Mouse (Mus musculus): ENCODE data around the gene Gm13119. TPM values are rescaled to one million over a fixed set of nuclear protein-coding genes. Genes with fewer than 3 reads are reported as not detected.
"Not testable (repeated sequence)": the region's sequence is repeated elsewhere in the genome, so short reads cannot be mapped to it uniquely, and the experiment has no call there.

Gm13119 gene
- not detected in 2 replicates for polyA plus RNA-seq (2014; fragmentation: Nextera tagmentation; extraction: Ambion mirVana)

DNA sequence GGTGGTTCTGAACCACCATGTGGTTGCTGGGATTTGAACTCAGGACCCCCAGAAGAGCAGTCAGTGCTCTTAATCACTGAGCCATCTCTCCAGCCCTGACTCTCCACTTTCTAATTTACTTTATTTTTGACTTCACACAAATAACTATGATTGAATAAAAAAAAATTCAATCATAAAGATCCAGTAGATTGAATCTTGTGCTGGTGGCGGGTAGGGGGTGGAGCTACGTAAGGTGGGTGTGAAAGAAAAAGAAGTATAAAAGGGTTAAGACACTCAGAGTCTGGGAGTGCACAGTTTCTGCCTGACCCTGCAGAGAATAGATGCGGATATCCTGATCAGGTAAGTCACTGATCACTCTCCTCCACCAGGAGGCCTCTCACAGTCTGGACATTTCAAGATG lies at the start of gene Gm13119:
TSS of gene Gm13119 (plus strand) at position 301 of the 400 bp plus-strand sequence.
- not testable (repeated sequence) for ATAC-seq (replicated peaks; ENCODE audit: low FRiP score, low TSS enrichment, low read depth); DNase-seq (ENCODE audit: low spot score); H3K4me2 ChIP-seq (ENCODE audit: low read length); H3K36me3 ChIP-seq (ENCODE audit: control insufficient read depth, insufficient read depth, low read length); H3K27me3 ChIP-seq (replicated peaks; ENCODE audit: control insufficient read depth, insufficient read depth, low read length); H3K9me3 ChIP-seq (ENCODE audit: control insufficient read depth, low read length); H3K9ac ChIP-seq (ENCODE audit: low read length); H3K4me1 ChIP-seq (replicated peaks; ENCODE audit: control insufficient read depth, insufficient read depth, low read length); H3K4me3 ChIP-seq (ENCODE audit: low read depth, low read length); H3K27ac ChIP-seq (ENCODE audit: low read depth)
- WGBS, result 81% methylated on average over 3 of the region's 3 CpGs

DNA sequence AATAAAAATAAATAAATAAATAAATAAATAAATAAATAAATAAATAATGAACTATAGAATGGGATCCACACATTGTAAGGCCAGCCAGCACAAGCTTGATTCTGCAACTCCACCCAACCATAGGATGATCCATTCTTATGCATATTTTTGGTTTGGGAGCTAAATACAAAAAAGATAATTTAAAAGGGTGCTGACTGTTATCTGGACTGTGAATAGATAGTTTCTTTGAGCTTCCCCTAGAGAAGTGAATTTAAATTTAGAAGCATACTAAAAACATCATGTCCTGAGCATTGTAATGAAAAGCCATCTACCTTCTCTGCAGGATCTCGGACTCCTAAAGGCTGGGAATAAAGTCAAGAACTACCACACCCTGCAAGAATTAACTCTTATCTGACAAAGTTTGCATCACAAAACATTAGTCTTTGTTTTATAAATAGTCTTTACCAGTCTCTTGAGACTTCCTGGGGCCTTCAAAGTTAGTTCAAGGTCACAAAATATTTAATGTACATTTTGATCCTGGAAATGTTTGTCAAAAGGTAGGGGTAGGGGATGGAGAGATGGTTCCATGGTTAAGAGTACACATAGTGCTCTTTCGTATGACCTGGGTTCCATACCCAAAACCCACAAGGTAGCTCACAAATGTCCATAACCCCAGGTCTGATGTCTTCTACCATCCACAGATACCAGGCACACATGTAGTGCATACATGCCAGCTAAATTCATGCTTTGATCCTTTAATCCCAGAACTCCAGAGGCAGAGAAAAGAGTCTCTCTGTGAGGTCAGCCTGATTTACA lies 44.9 kb upstream of the Gm13119 start:
- not testable (repeated sequence) for H3K36me3 ChIP-seq (ENCODE audit: control insufficient read depth, insufficient read depth, low read length); DNase-seq (ENCODE audit: low spot score); H3K9ac ChIP-seq (ENCODE audit: low read length); H3K9me3 ChIP-seq (ENCODE audit: control insufficient read depth, low read length); H3K27me3 ChIP-seq (replicated peaks; ENCODE audit: control insufficient read depth, insufficient read depth, low read length); H3K4me3 ChIP-seq (ENCODE audit: low read depth, low read length); H3K4me2 ChIP-seq (ENCODE audit: low read length); H3K27ac ChIP-seq (ENCODE audit: low read depth); ATAC-seq (replicated peaks; ENCODE audit: low FRiP score, low TSS enrichment, low read depth); H3K4me1 ChIP-seq (replicated peaks; ENCODE audit: control insufficient read depth, insufficient read depth, low read length)
- 71% methylated on average over 2 of the region's 2 CpGs for WGBS

DNA sequence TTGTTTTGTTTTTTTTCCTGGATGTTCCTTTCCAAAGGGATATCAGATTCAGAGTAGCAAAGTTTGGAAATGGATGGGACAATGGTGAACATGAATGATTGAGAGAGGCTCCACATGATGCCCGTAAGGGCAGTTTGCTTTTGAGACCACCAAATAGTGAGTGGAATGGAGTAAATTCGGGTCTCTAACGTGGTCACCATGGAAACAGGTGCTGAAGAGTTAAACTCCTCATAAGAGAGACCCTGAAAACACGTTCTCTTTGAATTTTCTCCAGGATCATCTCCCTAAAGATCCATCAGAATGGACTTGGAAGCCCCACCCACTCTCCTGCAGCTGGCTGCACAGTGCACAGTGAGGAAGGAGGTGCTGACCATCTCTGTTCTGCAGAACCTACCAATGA lies 27.8 kb upstream of the Gm13119 start, which contains the start of gene Gm13128:
TSS of gene Gm13128 (plus strand) at position 301 of the 400 bp plus-strand sequence.
- H3K27me3 ChIP-seq (replicated peaks; ENCODE audit: control insufficient read depth, insufficient read depth, low read length); DNase-seq (ENCODE audit: low spot score); H3K9me3 ChIP-seq (ENCODE audit: control insufficient read depth, low read length); H3K27ac ChIP-seq (ENCODE audit: low read depth); ATAC-seq (replicated peaks; ENCODE audit: low FRiP score, low TSS enrichment, low read depth); H3K36me3 ChIP-seq (ENCODE audit: control insufficient read depth, insufficient read depth, low read length); H3K4me2 ChIP-seq (ENCODE audit: low read length); H3K9ac ChIP-seq (ENCODE audit: low read length); H3K4me1 ChIP-seq (replicated peaks; ENCODE audit: control insufficient read depth, insufficient read depth, low read length); H3K4me3 ChIP-seq (ENCODE audit: low read depth, low read length): not testable (repeated sequence)
- 60% methylated on average over 4 of the region's 4 CpGs for WGBS

DNA sequence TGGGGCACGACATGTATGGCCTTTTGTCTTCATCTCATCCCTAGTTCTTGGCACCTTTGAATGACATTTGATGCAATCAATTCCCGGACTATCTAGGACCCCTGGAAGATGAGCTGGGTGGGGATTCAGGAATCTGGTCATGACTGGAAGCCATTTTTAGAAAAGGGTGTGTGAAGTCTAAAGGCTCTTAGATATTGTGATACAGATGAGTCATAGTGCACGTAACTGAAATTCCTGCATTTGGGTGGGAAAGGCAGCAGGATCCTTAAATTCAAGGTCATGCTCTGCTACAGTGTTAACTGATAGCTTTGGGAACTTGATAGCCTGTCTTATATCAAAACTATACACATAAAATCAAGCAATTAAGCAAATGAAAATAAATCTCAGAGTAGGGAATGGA lies 21.9 kb upstream of the Gm13119 start:
- not testable (repeated sequence) for H3K27ac ChIP-seq (ENCODE audit: low read depth); H3K4me1 ChIP-seq (replicated peaks; ENCODE audit: control insufficient read depth, insufficient read depth, low read length); H3K27me3 ChIP-seq (replicated peaks; ENCODE audit: control insufficient read depth, insufficient read depth, low read length); DNase-seq (ENCODE audit: low spot score); H3K9me3 ChIP-seq (ENCODE audit: control insufficient read depth, low read length); ATAC-seq (replicated peaks; ENCODE audit: low FRiP score, low TSS enrichment, low read depth); H3K36me3 ChIP-seq (ENCODE audit: control insufficient read depth, insufficient read depth, low read length); H3K4me2 ChIP-seq (ENCODE audit: low read length); H3K4me3 ChIP-seq (ENCODE audit: low read depth, low read length); H3K9ac ChIP-seq (ENCODE audit: low read length)
- 95% methylated on average over 2 of the region's 3 CpGs for WGBS

DNA sequence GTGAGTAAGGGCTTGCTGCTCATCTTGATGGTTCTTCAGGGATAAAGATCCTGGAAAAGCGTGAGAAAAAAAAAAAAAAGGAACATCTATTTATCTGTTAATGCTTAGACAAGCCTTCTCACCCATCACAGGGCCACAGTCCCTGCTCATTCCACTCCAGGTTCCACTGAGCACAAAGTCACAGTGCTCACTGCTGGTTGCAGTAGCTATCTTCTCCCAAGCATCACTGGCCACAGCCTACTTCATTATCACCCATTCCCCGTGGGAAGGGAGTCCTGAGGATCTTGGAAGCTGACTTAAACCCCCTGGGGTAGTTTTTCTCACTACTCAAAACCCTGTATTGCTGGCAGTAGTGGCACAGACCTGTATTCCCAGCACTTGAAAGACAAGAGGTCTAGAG lies 20.2 kb downstream of the Gm13119 start, which contains the start of gene Pramef20:
TSS of gene Pramef20 (minus strand) at position 23 of the 400 bp plus-strand sequence.
- H3K27ac ChIP-seq (ENCODE audit: low read depth), result no peak within 1 kb of the TSS

DNA sequence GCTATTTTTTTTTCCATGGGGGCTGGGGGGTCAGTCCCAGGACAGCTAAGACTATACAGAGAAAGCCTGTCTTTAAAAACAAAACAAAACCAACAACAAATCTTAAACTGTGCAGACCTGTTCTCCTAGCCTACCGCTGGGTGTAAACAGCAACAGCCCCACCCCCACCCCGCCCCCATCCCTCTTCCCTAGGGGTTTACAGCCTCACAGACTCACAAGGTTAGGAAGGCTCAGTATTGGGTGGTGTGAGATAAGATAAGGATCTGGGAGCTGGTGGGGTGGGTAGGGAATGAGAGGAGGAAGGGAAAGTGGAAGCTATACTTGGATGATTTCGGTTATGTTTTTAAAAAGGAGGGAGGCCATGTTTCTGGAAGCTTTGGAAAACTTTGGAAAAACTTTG lies 38.6 kb downstream of the Gm13119 start:
- H3K4me2 ChIP-seq (ENCODE audit: low read length), result no peak overlapping the region
- no peaks in the 10 kb centered on the region for H3K4me1 ChIP-seq (replicated peaks; ENCODE audit: control insufficient read depth, insufficient read depth, low read length)
- no peak overlapping the region for H3K9ac ChIP-seq (ENCODE audit: low read length)
- 19% methylated on average over 3 of the region's 3 CpGs for WGBS
- no peak overlapping the region for H3K27ac ChIP-seq (ENCODE audit: low read depth)
- no peak overlapping the region for H3K4me3 ChIP-seq (ENCODE audit: low read depth, low read length)
- H3K9me3 ChIP-seq (ENCODE audit: control insufficient read depth, low read length), result no peaks in the 10 kb centered on the region
- H3K27me3 ChIP-seq (replicated peaks; ENCODE audit: control insufficient read depth, insufficient read depth, low read length), result no peaks in the 10 kb centered on the region
- DNase-seq (ENCODE audit: low spot score) (no peak), ATAC-seq (replicated peaks; ENCODE audit: low FRiP score, low TSS enrichment, low read depth) (no peak)
- no peaks in the 10 kb centered on the region for H3K36me3 ChIP-seq (ENCODE audit: control insufficient read depth, insufficient read depth, low read length)

More for the DNA sequence above, 20.2 kb downstream of the Gm13119 start, which contains the start of gene Pramef20:
- no peak within 1 kb of the TSS for H3K4me3 ChIP-seq (ENCODE audit: low read depth, low read length)
- no peak for ATAC-seq (replicated peaks; ENCODE audit: low FRiP score, low TSS enrichment, low read depth)
- no peak for DNase-seq (ENCODE audit: low spot score)
- no peak within 1 kb of the TSS for H3K9ac ChIP-seq (ENCODE audit: low read length)
- no peak within 1 kb of the TSS for H3K4me2 ChIP-seq (ENCODE audit: low read length)
- no peaks in the 10 kb centered on the region for H3K36me3 ChIP-seq (ENCODE audit: control insufficient read depth, insufficient read depth, low read length)
- H3K9me3 ChIP-seq (ENCODE audit: control insufficient read depth, low read length), result no peaks in the 10 kb centered on the region
- WGBS, result 59% methylated on average over 2 of the region's 2 CpGs
- H3K27me3 ChIP-seq (replicated peaks; ENCODE audit: control insufficient read depth, insufficient read depth, low read length), result no peaks in the 10 kb centered on the region
- no peaks in the 10 kb centered on the region for H3K4me1 ChIP-seq (replicated peaks; ENCODE audit: control insufficient read depth, insufficient read depth, low read length)

DNA sequence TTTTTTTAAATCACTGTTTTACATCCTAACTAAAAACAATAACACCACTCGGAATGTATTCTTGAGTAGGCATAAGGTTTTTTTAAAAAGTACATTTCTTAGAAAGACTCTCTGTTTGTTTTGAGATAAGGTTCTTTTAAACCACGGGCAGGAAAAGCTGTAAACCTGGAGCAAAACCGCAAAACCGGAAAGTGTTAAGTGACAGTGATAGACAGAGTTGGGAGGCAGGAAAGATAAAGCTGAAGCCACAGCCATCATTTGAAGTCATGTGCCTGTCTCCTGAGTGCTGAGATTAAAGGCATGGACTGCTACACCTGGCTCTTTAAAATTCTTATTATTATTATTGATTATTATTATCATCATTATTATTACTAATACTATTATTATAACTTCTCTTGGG lies 45.0 kb downstream of the Gm13119 start:
- H3K9ac ChIP-seq (ENCODE audit: low read length), result no peak overlapping the region
- no peak overlapping the region for H3K4me2 ChIP-seq (ENCODE audit: low read length)
- H3K4me1 ChIP-seq (replicated peaks; ENCODE audit: control insufficient read depth, insufficient read depth, low read length), result no peaks in the 10 kb centered on the region
- no peaks in the 10 kb centered on the region for H3K9me3 ChIP-seq (ENCODE audit: control insufficient read depth, low read length)
- no peaks in the 10 kb centered on the region for H3K36me3 ChIP-seq (ENCODE audit: control insufficient read depth, insufficient read depth, low read length)
- DNase-seq (ENCODE audit: low spot score) (no peak), ATAC-seq (replicated peaks; ENCODE audit: low FRiP score, low TSS enrichment, low read depth) (no peak)
- H3K4me3 ChIP-seq (ENCODE audit: low read depth, low read length), result no peak overlapping the region
- WGBS, result 35% methylated on average over 4 of the region's 4 CpGs
- H3K27ac ChIP-seq (ENCODE audit: low read depth), result no peak overlapping the region
- H3K27me3 ChIP-seq (replicated peaks; ENCODE audit: control insufficient read depth, insufficient read depth, low read length), result no peaks in the 10 kb centered on the region

DNA sequence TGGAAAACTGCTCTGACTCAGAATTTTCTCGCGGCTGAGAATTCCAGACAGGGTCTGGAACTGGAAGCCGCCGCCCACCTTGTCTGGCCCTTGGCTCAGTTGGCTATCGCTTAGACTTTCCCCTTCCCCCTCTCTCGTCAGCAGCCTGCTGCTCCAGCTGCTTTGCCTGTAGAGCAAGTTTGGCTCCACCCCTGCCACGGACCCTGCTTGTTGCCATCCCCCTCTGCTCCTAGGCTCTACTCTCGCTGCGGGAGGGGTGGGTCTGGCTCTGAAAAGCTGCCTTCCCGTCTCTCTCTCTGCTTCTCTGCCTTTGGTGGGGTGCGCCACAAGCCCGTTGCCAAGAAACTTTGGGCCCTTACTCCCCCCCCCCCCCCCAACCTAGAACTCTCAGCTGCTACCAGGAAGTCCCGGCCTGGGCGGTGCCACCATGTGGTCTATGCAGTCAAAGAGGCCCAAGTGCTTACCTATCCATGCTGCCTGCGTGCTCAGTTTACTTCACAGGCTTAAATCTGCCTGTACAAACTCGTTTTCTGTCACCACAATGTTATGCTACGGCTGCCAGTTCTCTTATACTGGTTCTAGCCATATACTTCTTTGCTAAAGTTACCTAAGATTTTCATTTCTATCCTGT lies 46.8 kb downstream of the Gm13119 start:
- H3K9ac ChIP-seq (ENCODE audit: low read length), result no peak overlapping the region
- ATAC-seq (replicated peaks; ENCODE audit: low FRiP score, low TSS enrichment, low read depth) (peak; percentile 88), DNase-seq (ENCODE audit: low spot score) (peak; percentile 79)
- WGBS, result 6% methylated on average over 17 of the region's 17 CpGs
- H3K4me1 ChIP-seq (replicated peaks; ENCODE audit: control insufficient read depth, insufficient read depth, low read length), result no peaks in the 10 kb centered on the region
- H3K36me3 ChIP-seq (ENCODE audit: control insufficient read depth, insufficient read depth, low read length), result no peaks in the 10 kb centered on the region
- no peaks in the 10 kb centered on the region for H3K27me3 ChIP-seq (replicated peaks; ENCODE audit: control insufficient read depth, insufficient read depth, low read length)
- peak overlapping the region; percentile 40 for H3K4me2 ChIP-seq (ENCODE audit: low read length)
- H3K27ac ChIP-seq (ENCODE audit: low read depth), result peak overlapping the region; percentile 16; the same call in 1 of the 2 replicates
- peak overlapping the region; percentile 12 for H3K4me3 ChIP-seq (ENCODE audit: low read depth, low read length)
- no peaks in the 10 kb centered on the region for H3K9me3 ChIP-seq (ENCODE audit: control insufficient read depth, low read length)
